Mouse (Mus musculus): ENCODE measurements at regions not wholly inside any gene's neighbourhood (a gene's known extent, or its start where the extent isn't known, plus 50 kb on each side); places are given as distances from the start of the nearest gene placed in this dataset.
A peak's percentile ranks its signal among the peaks of the same experiment; 100 is the strongest.

DNA sequence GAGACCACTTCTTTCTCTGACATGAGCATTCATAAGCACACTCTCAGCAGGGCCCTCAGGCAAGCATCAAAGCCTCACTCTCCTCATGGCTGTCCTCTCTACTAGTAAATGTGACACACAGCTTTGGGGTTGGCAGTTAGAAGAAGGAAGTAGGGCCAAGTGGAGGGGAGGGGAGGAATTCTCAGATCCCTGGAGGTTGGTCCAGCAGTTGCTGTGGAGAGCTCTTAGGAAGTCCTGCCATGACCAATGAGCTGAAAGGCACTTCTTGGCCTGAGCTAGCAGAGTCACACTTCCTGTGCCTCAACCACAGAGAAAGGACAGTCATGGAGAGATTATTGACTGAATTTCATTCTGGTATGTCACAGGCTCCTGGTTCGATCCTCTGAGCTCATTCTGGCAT lies 398.8 kb downstream of the Tns1 start:
- peak; percentile 48 for DNase-seq

DNA sequence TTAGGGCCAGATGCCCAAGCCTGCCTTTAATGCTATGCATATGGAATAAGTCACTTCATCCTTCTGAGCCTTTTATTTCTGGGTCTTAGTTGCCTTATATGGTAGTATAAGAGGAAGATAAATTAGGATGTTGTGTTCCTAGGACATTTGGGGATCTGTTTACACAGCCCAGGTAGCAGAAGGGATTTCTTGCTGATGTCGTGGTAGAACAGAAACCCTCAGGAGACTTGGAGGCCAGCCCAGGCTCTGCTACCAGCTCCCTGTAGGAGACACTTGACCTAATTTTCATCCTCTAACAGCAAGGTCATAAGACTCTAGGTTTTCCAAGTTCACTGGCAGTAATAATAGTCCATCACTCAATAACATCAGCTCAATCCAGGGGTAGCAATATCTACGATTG lies 399.7 kb downstream of the Tns1 start:
- DNase-seq = peak; percentile 90

DNA sequence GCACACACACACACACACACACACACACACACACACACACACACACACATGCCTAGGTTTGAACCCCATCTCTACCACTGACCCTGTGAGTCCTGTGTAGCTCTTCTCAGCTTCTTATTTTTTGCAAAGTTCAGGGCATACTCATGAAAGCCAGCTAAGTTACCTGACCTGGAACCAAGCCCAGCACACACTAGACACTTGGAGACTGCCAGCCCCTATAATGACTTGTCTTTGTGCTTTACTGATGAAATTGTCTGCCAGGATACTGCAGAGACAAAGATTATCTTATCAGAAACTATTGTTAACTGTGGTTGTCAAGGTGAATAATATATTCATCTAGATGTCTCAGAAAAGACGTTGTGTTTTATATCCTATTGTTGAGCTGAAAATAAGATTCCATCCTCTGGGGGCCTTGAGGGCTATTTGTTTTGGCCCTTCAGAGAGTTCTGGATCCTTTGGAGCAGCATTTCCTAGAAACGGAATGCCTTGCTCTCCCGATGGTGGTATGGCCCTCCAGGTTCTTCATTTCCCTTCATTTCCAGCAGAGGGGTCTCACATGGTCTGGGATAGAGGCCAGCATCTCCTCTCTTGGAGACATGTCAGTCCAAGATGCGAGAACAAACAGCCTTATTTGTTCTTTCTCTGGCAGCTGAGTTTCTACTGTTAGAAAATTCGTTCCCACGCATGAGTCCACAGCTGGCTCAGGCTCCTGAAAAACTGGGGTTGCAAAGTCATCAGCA lies 402.6 kb downstream of the Tns1 start:
- no peak for DNase-seq

DNA sequence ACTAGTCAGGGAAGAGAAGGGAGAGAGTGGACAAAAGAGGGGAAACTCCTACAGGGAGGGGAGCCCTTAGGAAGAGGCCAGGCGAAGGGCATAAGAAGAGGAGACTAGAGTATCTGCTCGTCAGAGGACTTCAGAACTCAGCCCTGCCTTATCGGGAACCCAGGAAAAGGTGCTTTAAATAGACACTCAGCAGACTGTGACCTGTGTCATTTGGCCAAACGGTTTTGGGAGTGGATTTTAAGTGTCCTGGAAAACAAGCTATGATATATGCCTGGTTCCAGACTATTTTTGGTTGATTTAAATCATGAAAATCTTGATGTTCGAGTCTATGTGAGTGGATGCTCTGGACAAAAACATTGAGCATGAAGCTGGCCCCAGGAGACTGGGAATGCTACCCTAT lies 405.8 kb downstream of the Tns1 start:
- DNase-seq = peak; percentile 49

DNA sequence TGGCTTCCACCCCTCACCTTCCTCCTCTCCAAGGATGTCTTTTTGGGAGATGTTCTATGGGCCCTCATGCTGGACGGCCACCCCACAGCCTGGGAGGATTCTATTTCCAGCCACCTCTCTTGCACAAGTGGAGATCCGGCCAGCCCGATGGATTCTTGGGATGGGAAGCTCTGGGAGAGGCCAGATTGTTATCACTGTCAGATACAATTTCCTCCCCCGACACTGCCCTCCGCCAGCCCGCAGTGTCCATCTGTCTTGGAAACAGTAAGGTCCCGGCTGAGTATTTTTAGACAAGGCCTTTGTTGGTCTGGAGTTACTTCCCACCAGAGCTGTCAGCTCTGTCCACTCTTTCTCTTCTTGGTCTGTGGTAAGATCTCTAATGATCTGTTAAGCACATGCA lies 406.8 kb downstream of the Tns1 start:
- DNase-seq = peak; percentile 94

DNA sequence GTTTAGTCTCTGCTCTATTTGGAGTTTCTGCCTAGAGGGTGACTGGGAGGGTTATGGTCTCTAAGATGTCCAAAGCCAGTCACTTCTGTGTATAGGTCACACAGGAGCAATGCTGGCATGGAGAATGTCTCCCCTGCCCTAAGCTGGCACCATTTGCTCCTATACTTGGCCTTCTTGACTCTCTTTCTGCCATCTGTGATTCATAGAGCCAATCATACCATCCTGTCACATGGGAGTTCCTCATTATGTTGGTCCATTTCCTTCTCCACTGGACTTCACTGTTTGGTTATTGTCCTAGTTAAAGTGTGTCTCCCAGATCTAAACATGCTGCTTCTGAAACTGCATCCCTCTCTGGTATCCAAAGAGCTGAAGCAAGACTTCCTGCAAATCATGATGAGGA lies 407.3 kb downstream of the Tns1 start:
- peak; percentile 72 for DNase-seq

DNA sequence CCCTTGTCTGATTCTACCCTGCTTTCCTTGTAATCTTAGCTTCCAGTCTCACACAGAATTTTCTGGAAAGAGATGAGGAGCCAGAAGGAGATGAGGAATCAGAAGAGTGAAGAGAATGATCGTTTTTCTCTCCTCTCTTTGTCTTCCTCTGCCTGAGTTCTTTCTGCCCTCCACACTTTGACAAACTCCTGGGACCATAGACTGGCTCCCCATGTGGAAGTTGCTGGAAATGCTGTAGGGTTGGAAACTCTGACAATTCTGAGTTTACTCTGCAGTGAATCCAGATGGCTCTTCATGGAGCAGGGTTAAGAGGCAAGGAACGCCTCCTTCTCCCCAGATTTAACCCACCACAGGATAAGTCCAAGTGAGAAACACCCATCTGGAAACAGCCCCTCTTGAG lies 408.7 kb downstream of the Tns1 start:
- no peak for DNase-seq

DNA sequence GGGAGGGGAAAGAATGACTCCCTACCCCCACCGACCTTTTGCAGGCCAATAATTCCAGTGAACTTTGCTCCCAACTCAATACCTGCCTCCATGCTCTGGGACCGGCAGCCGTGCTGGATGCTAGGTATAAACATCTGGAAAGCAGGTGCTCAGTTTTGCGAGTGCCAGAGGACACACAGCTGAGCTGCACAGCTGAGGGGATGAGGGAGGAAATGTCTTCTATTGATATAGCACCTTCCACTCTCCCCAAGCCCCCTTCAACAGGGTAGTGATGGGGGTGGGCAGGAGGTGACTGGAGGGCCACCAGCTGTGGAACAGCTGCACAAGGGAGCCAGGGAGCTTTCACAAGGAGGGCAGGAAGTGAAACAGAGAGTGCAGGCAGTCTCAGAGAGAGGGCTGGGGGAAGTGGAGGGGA lies 421.8 kb downstream of the Tns1 start:
- no peak for DNase-seq

DNA sequence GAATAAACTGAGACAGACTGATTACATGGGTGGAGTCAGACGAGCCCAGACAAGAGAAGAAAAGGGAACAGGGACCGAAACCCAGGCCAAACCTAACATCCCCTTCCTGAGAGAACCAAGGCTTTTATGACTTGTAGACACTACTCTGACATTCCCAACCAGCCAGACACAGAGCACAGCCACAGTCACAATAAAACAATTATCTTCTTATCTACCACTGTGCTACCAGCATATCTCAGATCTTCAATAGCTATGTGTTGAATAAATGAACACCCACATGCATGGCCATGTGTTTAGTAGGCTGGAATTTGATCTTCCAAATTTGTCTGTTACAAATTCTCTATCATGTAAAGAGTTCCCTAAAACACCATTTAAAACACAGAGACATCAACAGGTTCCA lies 430.7 kb downstream of the Tns1 start:
- no peak for DNase-seq

DNA sequence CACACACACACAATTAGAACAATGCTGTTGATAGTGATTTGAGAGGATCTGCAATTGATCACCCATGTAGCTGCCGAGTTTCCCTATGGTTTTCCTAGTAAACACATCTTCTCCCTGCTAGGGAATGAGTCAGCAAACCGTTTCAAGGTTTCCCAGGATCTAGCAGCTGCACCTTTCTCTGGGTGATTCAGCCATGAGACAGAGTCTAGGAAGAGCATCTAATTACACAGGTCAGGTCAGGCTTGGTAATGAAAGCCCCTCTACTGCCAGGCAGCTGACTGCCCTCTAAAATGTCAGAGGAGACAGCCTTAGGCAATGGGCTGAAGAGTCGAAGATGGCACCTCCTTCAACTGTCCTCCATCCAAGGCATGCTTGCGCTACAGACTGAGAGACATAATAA lies 438.5 kb downstream of the Tns1 start:
- no peak for DNase-seq

DNA sequence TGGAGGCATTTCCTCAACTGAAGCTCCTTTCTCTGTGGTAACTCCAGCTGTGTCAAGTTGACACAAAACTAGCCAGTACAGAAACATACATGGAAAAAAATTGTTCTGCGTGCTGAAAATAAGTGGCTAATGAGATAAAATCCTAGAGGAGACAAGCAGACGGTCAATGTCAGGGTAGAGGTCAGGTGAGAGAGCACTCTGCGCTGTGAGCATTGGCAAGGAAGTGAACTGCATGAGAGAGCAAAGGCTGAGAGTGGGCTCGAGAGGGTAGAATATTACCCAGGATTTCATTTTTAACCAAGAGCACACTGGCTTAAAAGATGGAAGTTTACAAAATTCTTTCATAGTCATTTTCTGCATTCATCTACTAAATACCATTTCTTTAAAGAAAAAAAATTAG lies 439.2 kb downstream of the Tns1 start:
- DNase-seq = no peak

DNA sequence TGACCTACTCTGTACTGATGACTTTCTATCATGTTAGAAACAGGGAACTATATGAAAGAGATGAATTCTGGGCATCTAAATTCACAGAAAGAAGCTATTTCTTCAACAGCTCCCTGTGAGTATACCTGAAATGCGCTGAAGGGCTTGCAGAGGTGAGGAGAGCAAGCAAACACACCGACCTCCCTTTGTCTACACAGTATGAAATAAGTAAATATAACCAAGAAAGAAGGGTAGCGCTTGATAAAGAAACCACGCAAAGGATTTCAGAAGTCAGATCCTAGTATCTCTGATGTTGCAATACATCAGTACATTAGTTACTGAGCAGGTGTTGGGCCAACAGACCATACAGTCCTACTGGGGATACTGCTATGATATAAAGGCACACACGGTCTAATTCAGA lies 440.1 kb downstream of the Tns1 start:
- DNase-seq = no peak

DNA sequence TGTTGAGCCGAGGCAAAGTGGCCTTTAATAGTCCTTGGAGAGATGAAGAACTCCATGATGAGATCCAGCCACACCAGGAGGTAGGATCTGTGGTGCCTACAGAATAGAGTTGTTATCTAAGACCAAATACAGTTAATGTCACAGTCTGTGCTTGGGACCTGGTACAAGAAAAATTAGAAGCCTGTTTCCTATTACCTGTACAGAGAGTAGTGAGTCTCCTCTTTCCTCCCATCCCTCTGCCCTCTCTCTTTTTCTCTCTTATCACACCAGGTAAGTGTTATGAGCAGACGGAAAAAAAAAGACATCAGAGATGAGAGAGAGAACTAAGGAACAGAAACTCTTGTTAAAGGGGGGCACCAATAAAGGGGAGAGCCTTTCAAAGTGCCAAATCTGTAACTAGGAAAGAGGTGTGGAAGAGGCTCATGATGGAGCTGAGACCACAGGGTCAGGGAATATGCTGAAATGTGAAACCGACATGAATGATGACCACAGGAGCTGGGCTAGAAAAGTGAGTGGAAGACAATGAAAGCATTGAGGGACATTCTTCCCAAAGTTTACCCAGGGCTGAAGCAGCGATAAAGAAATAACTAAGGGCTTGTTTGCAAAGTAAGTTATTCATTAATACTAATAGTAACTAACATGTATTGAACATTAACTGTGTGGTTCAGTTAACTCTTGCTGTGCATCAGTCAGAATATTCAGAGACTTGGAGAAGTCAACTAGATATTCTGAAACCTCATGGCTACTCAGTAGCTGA lies 440.9 kb downstream of the Tns1 start:
- no peak for DNase-seq

DNA sequence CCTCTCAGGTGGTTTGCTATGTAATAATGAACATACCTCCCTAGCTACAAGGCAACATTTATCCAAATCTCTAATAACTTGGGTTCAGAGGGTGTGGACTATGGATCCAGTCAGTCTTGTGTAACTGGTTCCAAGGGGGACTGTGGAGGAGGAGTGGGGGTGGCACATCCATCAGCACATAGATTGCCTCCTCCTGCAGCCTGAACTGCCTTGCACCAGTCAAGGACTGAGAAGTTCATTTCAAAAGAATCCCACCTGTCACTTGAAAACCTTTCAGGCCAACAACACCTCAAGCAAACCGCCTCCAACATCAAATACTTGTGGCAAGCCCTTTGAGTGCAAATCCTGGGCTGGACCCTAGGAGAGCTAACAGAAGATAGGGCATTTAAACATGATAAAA lies 442.6 kb downstream of the Tns1 start:
- DNase-seq = no peak

DNA sequence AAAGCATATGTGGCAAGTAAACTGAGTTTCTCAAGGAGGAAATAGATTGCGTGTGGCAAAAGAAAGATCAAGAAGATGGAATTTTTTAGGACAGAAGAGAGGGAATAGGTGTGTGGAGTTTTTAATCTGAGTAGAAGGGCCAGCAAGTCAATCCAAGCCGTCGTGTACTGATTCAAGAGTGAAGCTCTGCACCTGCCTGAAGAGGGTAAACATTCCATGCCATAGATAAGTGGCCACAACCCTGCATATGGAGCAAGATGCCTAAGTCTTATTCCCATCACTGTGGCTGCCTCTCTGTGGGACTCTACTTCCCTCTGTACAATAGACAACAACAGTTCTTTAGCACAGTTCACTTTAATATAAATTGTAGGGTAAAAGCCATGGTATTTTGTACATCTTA lies 443.4 kb downstream of the Tns1 start:
- DNase-seq = no peak

DNA sequence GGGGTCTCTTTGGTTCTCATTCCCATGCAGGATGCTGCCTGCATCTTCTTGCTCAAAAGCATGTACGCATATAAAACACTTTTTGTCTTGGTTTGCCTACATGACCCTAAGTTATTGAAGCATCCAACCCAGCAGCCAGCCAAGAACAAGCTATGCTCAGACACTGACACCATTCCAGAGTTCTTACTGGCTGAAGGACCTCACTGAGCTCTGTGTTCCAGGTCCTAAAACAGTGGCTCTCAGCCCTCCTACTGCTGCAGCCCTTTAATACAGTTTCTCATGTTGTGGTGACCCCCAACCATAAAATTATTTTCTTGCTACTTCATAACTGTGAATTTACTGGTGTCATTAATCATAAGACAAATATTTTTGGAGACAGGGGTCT lies 450.4 kb downstream of the Tns1 start:
- DNase-seq = no peak

DNA sequence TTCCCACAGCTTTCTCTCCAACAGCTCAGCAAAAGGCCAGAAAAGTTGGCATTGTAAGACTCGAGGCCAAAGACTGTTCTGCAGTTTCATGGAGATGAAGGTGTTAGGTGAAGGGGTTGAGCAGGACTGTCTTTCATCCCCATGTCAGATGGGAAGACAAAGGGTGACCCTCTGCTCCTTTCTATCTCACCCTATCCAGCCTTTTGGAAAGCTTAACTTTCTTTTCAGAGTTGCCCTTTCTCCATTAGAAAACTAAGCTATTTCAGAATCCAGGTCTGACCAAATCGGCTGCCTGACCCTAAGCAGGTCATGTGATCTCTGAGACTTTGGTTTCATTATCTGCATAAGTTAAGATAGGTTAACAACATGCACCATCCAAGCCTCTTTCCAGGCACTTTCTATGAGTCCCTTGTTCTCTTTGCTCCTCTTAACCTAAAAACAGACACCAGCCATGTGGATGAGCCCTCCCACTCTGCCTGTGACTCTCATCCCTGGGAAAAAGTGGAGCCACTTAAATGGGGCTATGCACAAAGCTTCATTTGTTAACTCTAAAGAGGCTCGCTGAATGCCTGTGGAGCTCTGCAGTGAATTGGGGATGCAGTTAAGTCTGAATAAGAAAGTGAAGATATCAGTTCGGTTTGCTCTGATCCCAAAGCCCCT lies 450.9 kb downstream of the Tns1 start:
- DNase-seq = no peak

DNA sequence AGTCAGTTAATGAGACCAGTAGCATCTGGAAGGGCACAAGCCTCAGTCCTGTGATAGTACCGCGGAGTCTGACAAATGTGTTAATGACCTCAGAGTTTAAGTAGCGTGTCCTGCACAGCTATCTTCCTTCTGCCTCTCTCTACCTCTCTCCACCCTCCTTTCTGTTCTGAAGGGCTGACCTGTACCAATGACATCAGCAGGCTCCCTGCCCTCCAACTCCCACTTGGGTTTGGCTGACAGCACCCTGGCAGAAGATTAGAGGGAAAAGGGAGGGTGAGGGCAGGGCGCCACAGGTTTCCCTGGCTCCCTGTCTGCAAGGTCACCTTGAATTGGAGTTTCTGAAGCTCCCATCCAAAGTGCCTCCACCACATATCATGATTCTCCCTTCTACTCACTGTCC lies 452.0 kb downstream of the Tns1 start:
- DNase-seq = no peak

DNA sequence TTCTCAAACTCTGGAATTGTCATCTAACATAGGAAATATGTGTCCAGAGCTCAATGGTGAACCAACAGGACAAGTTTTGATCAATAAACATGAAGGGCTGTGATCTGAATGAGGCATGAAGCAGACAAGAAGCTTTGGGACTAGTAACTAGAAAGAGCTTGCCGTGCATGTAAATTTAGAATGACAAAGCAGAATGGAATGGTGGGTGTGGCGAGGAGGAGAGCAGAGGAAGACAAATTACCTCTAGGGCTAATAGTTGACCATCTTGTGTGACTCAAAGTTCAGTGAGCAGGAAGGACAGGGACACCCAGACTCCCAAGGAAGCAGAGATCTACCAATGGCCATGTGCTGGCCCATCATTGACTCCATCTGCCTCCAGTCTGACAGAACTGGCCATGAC lies 455.6 kb downstream of the Tns1 start:
- no peak for DNase-seq

DNA sequence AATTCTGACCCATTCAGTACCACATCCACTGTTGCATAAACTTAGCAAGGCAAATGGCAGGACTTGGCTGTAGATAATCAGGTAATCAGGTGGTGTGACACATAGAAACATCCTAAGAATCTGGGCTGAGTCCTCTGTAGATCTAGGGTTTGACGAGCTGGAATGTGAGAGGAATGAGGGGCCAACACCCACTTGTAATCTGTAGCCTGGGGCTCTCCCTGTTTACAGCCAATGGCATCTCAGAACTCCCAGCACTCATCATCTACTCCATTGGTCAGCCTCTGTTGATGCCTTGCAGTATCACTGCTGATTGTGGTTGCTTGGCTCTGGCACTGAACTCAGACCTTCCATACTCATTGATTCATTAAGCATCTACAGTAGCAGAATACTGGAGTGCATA lies 460.7 kb downstream of the Tns1 start:
- no peak for DNase-seq

DNA sequence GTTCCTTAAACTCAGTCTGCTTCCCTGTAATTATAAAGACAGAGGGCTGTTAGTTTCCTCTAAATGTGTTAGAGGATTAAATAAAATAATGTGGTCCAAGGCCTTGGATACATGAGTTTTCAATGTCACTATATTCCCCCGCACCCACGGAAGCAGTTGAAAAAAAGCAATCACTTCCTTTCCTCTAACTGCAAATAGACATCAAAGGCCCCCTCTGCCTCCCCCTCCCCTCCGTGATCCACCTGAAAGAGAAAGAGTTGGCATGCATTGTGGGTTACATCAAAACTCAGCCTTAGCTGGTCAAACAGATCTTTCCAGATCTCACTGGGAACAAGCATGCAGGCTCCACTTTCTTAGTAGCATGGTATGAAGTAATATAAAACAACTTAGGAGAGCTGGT lies 479.2 kb downstream of the Tns1 start:
- DNase-seq = no peak

DNA sequence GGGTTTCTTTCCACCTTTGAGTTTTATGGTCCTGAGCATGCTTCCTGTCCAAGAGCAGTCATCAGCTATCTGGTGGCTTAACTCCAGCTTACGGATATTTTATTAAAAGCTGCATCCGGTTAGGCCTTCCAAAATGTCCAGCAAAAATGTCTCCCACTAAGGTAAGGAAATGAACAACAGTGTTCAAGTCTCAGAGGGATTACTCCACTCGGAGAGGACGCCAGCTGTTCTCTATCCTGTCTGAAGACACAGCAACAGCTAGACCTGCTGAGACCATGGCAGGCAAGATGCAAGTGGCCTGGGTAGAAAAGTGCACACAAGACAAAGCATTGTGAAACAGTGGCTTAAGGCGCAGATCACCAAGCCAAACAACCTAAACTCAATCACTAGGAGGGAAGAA lies 479.9 kb downstream of the Tns1 start:
- no peak for DNase-seq

DNA sequence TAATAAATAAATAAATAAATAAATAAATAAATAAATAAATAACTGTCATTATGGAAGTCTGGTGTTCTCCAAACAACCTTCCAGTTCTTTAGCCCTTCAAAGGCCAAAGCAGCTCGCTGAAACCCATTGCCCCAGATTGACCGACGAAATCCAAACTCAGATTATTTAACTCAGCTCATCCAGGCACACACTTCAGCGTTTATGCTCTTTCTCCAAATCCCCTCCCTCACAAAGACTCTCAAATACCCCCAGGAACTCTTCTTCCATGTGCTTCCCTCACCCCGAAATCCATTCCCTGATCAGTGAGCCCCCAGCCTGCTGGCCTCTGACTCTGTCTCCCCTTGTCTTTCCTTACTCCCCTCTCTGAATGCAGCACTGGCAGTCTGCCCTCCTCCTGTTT lies 480.8 kb downstream of the Tns1 start:
- DNase-seq = no peak

DNA sequence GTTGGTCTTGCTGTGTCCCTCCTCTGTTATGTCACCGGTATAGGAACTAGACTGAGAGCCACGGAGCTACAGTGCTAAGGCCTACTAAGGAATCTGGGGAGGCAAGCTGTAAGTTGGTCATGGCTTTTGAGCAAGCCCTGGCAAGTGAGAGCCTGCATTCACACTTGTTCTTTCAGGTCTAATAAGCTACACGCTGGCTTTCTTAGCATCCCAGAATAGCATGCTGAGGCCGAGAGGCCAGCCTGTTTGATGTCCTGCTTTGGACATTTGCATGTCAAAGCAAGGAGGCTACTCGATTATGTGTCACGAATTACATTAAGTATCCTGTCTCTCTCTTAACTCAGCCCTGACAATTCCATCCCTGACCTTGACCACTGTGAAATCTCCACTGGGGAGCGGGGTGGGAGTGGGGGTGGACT lies 481.5 kb downstream of the Tns1 start:
- no peak for DNase-seq

Data from cerebellum, adult 9-11 months (tissue).